Mouse (Mus musculus) forebrain, embryonic 15.5 days (tissue): Measurements from ENCODE around the gene Cpsf6. TPM values are rescaled to one million over a fixed set of nuclear protein-coding genes. Genes with fewer than 3 reads are reported as not detected.
A peak's percentile ranks its signal among the peaks of the same experiment; 100 is the strongest.

Source experiments
- ATAC-seq: fragments of 200-750 bp; cut with Nextera tagmentation; replicated peaks from 2 replicates; pipeline ENCODE4 v1.8.0; 2017; ENCODE audit warnings: mild to moderate bottlenecking, moderate TSS enrichment, moderate library complexity
- H3K27ac ChIP-seq: fragments of 300-500 bp; sonication (generic); replicated peaks from 2 replicates; pipeline ENCODE4 v1.5.1; 2015; ENCODE audit warnings: mild to moderate bottlenecking, inconsistent platforms
- H3K27me3 ChIP-seq: fragments of 300-500 bp; sonication (generic); 2 replicates; pipeline ENCODE4 v1.6.1; 2015; ENCODE audit warnings: inconsistent platforms
- H3K36me3 ChIP-seq: fragments of 300-500 bp; sonication (generic); 2 replicates; pipeline ENCODE4 v1.6.1; 2015; ENCODE audit warnings: mild to moderate bottlenecking, inconsistent platforms
- H3K4me1 ChIP-seq: fragments of 300-500 bp; sonication (generic); 2 replicates; pipeline ENCODE4 v1.6.1; 2015; ENCODE audit warnings: inconsistent platforms
- H3K4me2 ChIP-seq: fragments of 300-500 bp; sonication (generic); replicated peaks from 2 replicates; pipeline ENCODE4 v1.6.1; 2015; ENCODE audit warnings: mild to moderate bottlenecking, inconsistent platforms
- H3K4me3 ChIP-seq: fragments of 300-500 bp; sonication (generic); 2 replicates; pipeline ENCODE4 v1.5.1; 2015; ENCODE audit warnings: mild to moderate bottlenecking, inconsistent platforms
- H3K9ac ChIP-seq: fragments of 300-500 bp; sonication (generic); replicated peaks from 2 replicates; pipeline ENCODE4 v1.6.1; 2015; ENCODE audit warnings: mild to moderate bottlenecking, inconsistent platforms
- H3K9me3 ChIP-seq: fragments of 300-500 bp; sonication (generic); 2 replicates; pipeline ENCODE4 v1.6.1; 2016; ENCODE audit warnings: inconsistent platforms
- WGBS: fragments of 180-500 bp; shearing (Covaris S2); methylation state at CpG from one replicate; pipeline ENCODE4 v1.1.7; 2015; ENCODE audit warnings: mixed read lengths; 5-methylcytosine and 5-hydroxymethylcytosine counted together
- polyA plus RNA-seq: library from polyadenylated mRNA; unstranded; fragments of >200 nt; fragmentation: Nextera tagmentation; extraction: Ambion mirVana; gene quantifications from 2 replicates; pipeline ENCODE4 v1.2.1, GENCODE M21; 2015

Cpsf6 gene
- polyA plus RNA-seq, 1 experiment from 2014 or later: 201 TPM

DNA sequence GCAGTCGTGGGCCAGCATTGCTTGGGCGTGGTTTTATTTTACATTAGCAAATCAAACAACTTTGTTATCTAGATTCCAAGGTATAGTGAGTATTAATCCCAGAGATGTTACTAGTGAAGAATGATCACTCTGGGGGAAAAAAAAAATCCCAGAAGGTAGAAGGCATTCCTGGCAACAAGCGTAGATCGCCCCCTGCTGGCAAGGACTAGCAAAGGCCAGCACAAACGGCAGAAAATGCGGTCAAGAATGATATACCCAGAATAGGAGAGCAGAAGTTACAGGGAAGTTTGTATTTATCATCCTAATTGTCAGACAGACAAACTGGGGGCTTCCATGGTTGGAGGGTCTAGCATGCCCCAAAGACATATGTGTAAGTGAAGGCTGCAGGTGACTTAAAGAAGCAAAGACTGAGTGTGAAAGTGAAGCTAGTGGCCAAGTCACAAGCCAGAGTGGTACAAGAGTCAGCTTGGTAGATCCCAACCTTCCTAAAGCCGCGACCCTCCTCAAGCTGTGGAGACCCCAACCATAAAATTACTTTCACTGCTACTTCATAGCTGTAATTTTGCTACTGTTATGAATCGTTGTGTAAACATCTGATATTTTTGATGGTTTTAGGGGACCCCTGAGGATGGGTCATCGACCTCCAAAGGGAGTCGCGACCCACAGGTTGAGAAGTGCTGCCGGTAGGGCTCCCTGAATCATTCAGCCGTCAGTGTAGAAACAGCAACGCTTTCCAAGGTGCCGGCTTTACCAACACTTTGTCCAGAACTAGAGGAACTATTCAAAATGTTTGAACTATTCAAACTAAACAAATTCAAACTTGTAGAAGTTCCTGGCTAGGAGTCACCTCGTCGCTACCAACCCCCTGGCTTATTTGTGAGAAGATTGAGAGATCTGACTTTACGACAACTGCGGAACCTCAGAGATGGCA is 22.9 kb upstream of the Cpsf6 start:
- H3K4me3 ChIP-seq: no peak overlapping the region

DNA sequence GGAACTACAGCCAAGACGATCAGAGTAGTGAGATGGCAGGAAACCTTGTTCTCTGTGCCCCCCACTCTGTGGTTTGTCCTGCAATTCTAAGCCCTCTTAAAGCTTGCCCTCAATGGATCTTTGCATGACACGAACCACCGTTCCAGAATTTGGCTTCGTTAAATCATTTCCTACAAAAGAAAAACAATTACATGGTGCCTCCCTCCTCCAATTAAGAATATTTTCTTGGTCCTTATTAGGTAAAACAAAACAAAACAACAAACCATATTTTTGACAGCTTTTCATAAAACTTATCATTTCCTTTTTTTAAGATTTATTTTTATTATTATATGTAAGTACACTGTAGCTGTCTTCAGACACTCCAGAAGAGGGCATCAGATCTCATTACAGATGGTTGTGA is 21.5 kb upstream of the Cpsf6 start:
- WGBS: 60% methylated on average over 4 of the region's 4 CpGs
- Histone ChIP-seq H3K4me2 (no peak overlapping the region), H3K9me3 (no peaks in the 10 kb centered on the region), H3K9ac (no peak overlapping the region), H3K27ac (no peak overlapping the region), H3K36me3 (no peaks in the 10 kb centered on the region), H3K27me3 (no peaks in the 10 kb centered on the region), H3K4me3 (no peak overlapping the region), H3K4me1 (peaks cover 8% of the 10 kb centered on the region)
- no peak for ATAC-seq

More for the DNA sequence above, 22.9 kb upstream of the Cpsf6 start:
- Histone ChIP-seq H3K9me3 (no peaks in the 10 kb centered on the region), H3K27ac (no peak overlapping the region), H3K4me2 (no peak overlapping the region), H3K36me3 (no peaks in the 10 kb centered on the region), H3K27me3 (no peaks in the 10 kb centered on the region), H3K4me1 (peaks cover 8% of the 10 kb centered on the region), H3K9ac (no peak overlapping the region)
- 63% methylated on average over 20 of the region's 20 CpGs for WGBS
- no peak for ATAC-seq

DNA sequence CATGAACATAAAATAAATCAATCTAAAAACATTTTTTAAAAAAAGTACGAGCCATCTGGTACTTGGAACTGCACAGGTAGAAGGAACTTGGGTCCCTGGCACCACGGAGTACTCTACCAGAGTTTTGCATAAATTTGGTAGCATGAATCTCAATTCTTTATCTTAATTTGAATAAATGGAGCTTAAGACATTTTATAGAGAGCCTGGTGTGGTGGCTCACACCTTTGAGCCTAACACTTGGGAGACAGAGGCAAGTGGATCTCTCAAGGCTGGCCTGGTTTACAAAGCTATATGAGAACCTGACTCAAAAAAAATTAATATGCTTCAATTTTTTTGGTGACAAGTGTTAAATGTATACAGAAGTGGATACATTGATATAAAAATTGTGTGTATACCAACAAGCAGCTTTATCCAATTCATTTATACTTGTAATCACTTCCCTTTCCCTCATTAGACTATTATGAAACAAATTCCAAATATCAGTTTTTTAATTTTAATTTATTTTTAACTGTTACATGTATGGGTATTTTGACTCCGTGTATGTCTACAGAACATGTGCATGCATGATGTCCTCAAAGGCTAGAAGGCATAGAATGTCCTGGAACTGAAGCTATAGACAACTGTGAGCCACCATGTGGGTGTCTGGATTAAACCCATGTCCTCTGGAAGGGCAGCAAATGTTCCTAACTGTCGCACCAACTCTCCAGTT is 20.6 kb upstream of the Cpsf6 start:
- Histone ChIP-seq H3K9me3 (no peaks in the 10 kb centered on the region), H3K27me3 (no peaks in the 10 kb centered on the region), H3K27ac (no peak overlapping the region), H3K36me3 (no peaks in the 10 kb centered on the region), H3K4me1 (peaks cover 8% of the 10 kb centered on the region), H3K4me2 (no peak overlapping the region), H3K9ac (no peak overlapping the region), H3K4me3 (no peak overlapping the region)
- no peak for ATAC-seq
- WGBS: 77% methylated on average over 4 of the region's 4 CpGs

DNA sequence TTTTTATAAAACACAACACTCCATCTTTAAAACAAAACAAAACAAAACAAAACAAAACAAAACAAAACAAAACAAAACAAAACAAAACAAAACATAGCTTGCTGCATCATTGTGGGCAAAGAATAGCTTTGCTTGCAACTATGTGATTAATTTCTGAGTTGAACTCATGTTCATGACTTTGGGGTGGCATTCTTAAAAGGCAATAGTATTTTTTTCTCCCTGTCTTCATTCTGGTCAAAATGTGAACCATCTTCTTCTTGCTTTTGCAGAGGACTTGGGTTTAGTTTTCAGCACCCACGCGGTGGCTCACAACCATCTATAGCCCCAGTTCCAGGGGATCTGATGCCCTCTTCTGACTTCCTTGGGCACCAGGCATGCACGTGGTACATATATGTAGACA is 20.0 kb upstream of the Cpsf6 start:
- Histone ChIP-seq H3K4me1 (peaks cover 8% of the 10 kb centered on the region), H3K9ac (no peak overlapping the region), H3K27ac (no peak overlapping the region), H3K9me3 (no peaks in the 10 kb centered on the region), H3K4me3 (no peak overlapping the region), H3K27me3 (no peaks in the 10 kb centered on the region), H3K4me2 (no peak overlapping the region), H3K36me3 (no peaks in the 10 kb centered on the region)
- ATAC-seq: no peak
- 89% methylated on average over 3 of the region's 3 CpGs for WGBS

DNA sequence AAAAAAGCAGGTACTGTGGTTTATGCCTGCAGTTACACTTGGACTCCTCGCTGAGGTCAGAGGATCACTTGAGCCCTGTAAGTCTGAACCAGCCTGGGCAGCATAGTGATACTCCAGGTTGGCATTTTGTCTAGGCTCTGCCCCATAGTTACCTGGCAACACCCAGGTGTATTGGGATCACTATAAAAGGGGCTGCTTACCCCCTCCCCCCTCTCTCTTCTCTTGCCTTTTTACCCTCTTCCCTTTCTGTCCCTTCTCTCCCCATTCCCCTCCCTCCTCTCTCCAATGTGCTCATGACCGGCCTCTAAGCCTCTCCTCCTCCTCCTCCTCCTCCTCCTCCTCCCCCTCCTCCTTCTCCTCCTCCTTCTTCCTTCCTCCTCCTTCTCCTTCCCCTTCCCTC is 19.4 kb upstream of the Cpsf6 start:
- H3K9me3 ChIP-seq: no peaks in the 10 kb centered on the region
- WGBS: 49% methylated on average over 2 of the region's 2 CpGs
- H3K4me3 ChIP-seq: no peak overlapping the region
- H3K27ac ChIP-seq: no peak overlapping the region
- no peak overlapping the region for H3K9ac ChIP-seq
- H3K4me2 ChIP-seq: no peak overlapping the region
- H3K27me3 ChIP-seq: no peaks in the 10 kb centered on the region
- no peak for ATAC-seq
- H3K4me1 ChIP-seq: peaks cover 8% of the 10 kb centered on the region
- H3K36me3 ChIP-seq: no peaks in the 10 kb centered on the region

DNA sequence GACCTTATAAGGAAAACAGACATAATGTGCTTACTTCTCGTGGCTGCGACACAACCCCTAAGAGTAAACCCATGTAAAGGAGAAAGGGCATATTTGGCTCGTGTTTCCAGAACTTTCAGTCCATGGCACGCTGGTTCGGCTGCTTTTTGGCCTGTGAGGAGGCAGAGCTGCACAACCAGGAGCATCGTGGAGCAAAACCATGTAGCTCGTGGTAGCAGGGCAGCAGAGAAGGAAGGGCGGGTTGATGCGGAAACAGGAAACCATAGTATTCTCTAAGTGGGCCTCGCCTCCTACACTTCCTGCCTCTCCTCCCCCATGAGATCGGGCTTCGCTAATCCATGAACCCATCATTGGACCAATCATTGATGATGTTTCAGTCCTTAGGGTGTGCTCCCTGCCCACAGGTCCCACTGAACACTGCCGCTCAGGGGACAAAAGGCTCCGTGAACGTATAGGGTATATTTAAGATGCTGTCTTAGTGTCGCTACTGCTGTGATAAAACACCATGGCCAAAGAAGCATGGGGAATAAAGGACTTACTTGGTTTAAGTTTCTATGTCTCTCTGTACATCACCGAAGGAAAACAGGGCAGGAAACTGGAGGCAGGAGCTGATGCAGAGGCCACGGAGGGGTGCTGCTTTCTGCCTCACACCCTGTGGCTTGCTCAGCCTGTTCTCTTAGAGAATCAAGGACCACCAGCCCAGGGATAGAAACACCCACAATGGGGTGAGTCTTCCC is 18.4 kb upstream of the Cpsf6 start:
- H3K9ac ChIP-seq: no peak overlapping the region
- no peaks in the 10 kb centered on the region for H3K9me3 ChIP-seq
- no peak overlapping the region for H3K27ac ChIP-seq
- no peak overlapping the region for H3K4me3 ChIP-seq
- ATAC-seq: no peak
- no peaks in the 10 kb centered on the region for H3K27me3 ChIP-seq
- H3K4me2 ChIP-seq: no peak overlapping the region
- H3K36me3 ChIP-seq: no peaks in the 10 kb centered on the region
- 86% methylated on average over 18 of the region's 18 CpGs for WGBS
- H3K4me1 ChIP-seq: peaks cover 8% of the 10 kb centered on the region

DNA sequence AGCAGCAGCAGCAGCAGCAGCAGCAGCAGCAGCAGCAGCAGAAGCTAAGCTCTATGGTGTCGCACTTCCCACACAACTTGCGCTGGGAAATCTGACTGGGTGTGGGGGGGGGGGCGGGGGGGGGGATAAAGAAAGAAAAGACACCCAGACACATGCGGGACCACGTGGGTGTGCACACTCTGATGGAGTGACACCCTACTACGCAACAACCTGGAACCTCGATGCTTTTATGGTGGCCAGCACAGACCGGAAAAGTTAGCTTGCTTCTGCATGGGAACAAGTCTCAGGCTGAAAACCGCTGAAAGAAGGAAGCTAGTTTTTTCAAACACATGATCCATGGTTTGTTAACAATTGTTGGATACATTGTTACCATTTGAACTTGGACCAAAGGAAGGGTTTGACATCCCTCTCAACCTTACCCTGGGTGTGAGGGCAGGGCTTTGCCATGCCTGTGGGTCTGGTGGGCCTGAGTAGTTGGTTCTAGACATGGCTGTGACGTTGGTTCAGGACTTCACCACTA is 17.4 kb upstream of the Cpsf6 start:
- H3K27me3 ChIP-seq: no peaks in the 10 kb centered on the region
- H3K4me1 ChIP-seq: peaks cover 7% of the 10 kb centered on the region
- no peak overlapping the region for H3K4me3 ChIP-seq
- H3K9ac ChIP-seq: no peak overlapping the region
- no peak for ATAC-seq
- no peaks in the 10 kb centered on the region for H3K9me3 ChIP-seq
- 76% methylated on average over 7 of the region's 10 CpGs for WGBS
- no peak overlapping the region for H3K4me2 ChIP-seq
- H3K36me3 ChIP-seq: no peaks in the 10 kb centered on the region
- no peak overlapping the region for H3K27ac ChIP-seq

DNA sequence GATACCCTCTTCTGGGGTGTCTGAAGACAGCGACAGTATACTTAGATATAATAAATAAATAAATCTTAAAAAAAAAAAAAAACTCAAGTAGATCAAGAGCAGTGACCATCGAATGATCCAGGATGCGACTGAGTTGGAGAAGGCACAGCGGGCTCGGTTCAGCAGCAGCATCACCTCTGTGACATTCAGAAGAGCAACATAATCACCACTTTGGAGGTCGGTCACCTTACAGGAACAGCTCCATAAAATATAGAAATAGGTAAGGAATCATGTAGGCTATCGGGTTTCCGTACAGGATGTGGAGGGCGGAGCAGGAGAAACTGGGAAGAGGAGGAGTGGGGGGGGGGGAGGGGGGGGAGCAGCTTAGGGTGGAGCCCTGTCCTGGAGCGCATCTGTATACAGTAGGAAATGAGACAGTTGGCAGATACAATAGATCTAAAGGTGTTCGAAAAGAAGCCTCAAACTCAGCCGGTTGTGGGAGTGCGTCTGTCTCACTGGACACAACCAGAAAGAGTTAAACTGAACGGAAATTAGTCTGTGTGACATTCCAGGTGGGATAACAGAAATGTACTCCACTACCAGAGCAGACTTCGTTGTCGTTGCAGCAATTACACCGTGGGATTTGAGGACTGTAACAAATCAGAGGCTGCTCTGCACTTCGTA is 16.7 kb upstream of the Cpsf6 start:
- Histone ChIP-seq H3K27ac (no peak overlapping the region), H3K9me3 (no peaks in the 10 kb centered on the region), H3K36me3 (no peaks in the 10 kb centered on the region), H3K4me3 (no peak overlapping the region), H3K4me1 (peaks cover 7% of the 10 kb centered on the region), H3K4me2 (no peak overlapping the region), H3K27me3 (no peaks in the 10 kb centered on the region), H3K9ac (no peak overlapping the region)
- no peak for ATAC-seq
- WGBS: 68% methylated on average over 17 of the region's 18 CpGs

DNA sequence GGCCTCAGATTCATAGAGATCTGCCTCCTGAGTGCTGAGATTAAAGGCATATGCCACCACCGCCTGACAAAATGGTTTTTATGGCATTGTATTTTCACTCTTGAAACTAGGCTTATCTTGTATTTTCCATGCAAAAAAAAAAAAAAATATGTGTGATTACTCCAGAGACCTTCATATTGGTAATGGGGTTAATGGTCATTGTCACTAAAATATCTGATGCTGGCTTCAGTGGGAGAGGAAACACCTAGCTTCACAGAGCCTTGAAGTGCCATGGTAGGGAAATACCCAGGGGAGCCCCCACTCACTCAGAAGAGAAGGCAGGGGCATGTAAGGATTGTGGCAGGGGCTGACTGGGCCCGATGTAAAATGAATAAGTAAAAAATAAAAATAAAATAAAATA is 16.0 kb upstream of the Cpsf6 start:
- H3K27me3 ChIP-seq: no peaks in the 10 kb centered on the region
- ATAC-seq: no peak
- no peak overlapping the region for H3K27ac ChIP-seq
- WGBS: 89% methylated on average over 2 of the region's 2 CpGs
- H3K9ac ChIP-seq: no peak overlapping the region
- H3K4me3 ChIP-seq: no peak overlapping the region
- H3K36me3 ChIP-seq: no peaks in the 10 kb centered on the region
- H3K9me3 ChIP-seq: no peaks in the 10 kb centered on the region
- peaks cover 7% of the 10 kb centered on the region for H3K4me1 ChIP-seq
- H3K4me2 ChIP-seq: no peak overlapping the region

DNA sequence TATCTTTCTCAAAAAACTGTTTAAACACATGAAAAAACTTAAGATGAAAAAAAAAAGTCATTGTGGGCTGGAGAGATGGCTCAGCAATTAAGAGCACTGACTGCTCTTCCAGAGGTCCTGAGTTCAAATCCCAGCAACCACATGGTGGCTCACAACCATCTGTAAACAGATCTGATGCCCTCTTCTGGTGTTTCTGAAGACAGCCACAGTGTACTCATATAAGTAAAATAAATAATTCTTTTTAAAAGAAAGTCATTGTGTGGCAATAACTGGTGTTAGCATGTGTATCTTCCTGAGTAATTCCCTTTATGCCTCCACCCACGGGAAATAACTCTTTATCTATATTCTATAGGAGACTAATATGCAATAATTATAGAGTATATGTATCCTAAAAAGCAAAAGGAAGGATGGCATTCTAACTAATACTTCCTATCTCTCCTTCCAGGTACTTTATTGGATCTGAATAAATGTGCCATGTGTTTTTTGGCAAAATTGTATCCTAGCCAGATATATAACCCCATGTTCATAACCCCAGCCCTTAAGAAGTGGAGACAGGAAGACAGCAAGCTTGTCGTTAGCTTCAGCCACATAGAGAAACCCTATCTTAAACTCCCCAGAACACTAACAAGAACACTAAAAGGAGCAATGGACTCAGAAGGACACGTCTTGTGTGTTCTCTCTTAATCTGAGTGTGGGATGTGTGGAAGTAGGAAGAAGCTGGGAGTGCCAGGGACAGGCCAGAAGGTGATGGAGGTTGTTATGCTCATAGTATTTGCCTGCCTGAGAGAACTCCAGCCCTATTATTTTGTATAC is 15.1 kb upstream of the Cpsf6 start:
- Histone ChIP-seq H3K27me3 (no peaks in the 10 kb centered on the region), H3K4me3 (no peak overlapping the region), H3K9ac (no peak overlapping the region), H3K36me3 (no peaks in the 10 kb centered on the region), H3K9me3 (no peaks in the 10 kb centered on the region), H3K27ac (no peak overlapping the region), H3K4me1 (peaks cover 7% of the 10 kb centered on the region), H3K4me2 (no peak overlapping the region)
- WGBS: 81% methylated on average over 3 of the region's 3 CpGs
- no peak for ATAC-seq

DNA sequence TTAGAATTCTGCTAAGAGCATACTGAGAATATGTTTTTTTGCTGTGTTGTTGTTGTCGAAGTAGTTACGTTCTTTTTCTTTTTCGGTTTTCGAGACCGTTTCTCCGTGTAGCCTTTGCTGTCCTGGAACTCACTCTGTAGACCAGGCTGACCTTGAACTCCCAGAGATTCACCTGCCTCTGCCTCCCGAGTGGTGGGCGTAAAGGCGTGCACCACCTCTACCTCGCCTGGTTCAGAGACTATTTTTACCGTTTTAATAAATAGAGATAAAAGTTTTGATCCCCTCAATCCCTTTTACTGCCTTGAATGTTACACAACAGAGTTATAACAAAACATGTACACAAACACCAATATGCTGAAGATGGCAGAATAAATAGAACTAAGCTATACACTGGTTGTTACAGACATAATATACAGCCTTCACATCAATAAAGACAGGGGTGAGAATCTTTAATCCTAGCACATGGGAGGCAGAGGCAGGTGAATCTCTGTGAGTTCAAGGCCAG is 14.1 kb upstream of the Cpsf6 start:
- Histone ChIP-seq H3K27me3 (no peaks in the 10 kb centered on the region), H3K36me3 (no peaks in the 10 kb centered on the region), H3K4me2 (peak overlapping the region; percentile 48), H3K4me1 (peaks cover 7% of the 10 kb centered on the region), H3K27ac (no peak overlapping the region), H3K9ac (peak overlapping the region; percentile 28; the same call in 1 of the 2 replicates), H3K4me3 (peak overlapping the region; percentile 27), H3K9me3 (no peaks in the 10 kb centered on the region)
- ATAC-seq: no peak
- 58% methylated on average over 11 of the region's 11 CpGs for WGBS
